Mouse (Mus musculus) olfactory bulb, adult 2 months (tissue): ENCODE measurements around the gene Sh3pxd2a. TPM values are rescaled to one million over a fixed set of nuclear protein-coding genes. Genes with fewer than 3 reads are reported as not detected.
"Not testable (repeated sequence)": the region's sequence is repeated elsewhere in the genome, so short reads cannot be mapped to it uniquely, and the experiment has no call there.

Experiments used
- H3K27ac ChIP-seq: fragments of 200-500 bp; 2 replicates; pipeline ENCODE4 v1.5.1; 2012; ENCODE audit warnings: low read depth, low read length; ENCODE audit not compliant: insufficient read depth
- H3K4me1 ChIP-seq: fragments of 200-500 bp; 2 replicates; pipeline ENCODE4 v1.6.1; 2012; ENCODE audit warnings: low read length; ENCODE audit not compliant: control insufficient read depth, insufficient read depth
- H3K4me3 ChIP-seq: fragments of 200-500 bp; 2 replicates; pipeline ENCODE4 v1.5.1; 2012; ENCODE audit warnings: mild to moderate bottlenecking, low read depth, low read length, moderate library complexity; ENCODE audit not compliant: insufficient read depth
- CTCF ChIP-seq: fragments of 200-500 bp; IDR thresholded peaks from 2 replicates; pipeline ENCODE4 v1.5.1; 2012; ENCODE audit warnings: low read depth, mild to moderate bottlenecking, low read length, moderate library complexity; ENCODE audit not compliant: insufficient read depth
- POLR2A ChIP-seq: fragments of 200-500 bp; IDR thresholded peaks from 2 replicates; pipeline ENCODE4 v1.6.1; 2012; ENCODE audit warnings: mild to moderate bottlenecking, low read depth, low read length, moderate library complexity; ENCODE audit not compliant: insufficient read depth
- WGBS: fragments of 180-500 bp; shearing (Covaris S2); methylation state at CpG from one replicate; pipeline ENCODE4 v1.1.7; 2018; 5-methylcytosine and 5-hydroxymethylcytosine counted together
- polyA plus RNA-seq: library from polyadenylated mRNA; stranded (reverse); fragments of >200 nt; gene quantifications from 2 replicates; pipeline ENCODE4 v1.2.4, GENCODE M21; 2012; ENCODE audit warnings: low replicate concordance; ENCODE audit not compliant: missing spikeins, insufficient read depth, insufficient read length

Gene Sh3pxd2a
- polyA plus RNA-seq, 1 experiment: not detected

DNA sequence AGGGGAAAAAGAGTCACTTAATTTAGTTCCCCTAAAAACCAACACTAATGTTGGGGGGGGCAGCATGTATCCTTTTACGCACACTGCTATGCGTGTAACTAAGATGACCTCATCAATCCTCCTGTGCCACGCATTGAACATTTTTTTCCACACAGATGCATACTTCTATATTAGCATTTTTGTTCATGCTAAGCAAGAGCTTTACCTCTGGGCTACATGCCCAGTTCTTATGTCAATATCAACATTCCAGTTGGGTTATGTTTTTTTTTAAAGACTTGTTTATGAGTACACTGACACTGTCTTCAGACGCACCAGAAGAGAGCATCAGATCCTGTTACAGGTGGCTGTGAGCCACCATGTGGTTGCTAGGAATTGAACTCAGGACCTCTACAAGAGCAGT, 64.5 kb downstream of the Sh3pxd2a start:
- 95% methylated on average over 4 of the region's 4 CpGs for WGBS
- Histone ChIP-seq H3K27ac (no peak overlapping the region), H3K4me3 (no peak overlapping the region), H3K4me1 (no peaks in the 10 kb centered on the region)
- no peak for TF ChIP-seq CTCF
- TF ChIP-seq POLR2A: no peak

- WGBS: 98% methylated on average over 11 of the region's 11 CpGs
- H3K4me3 ChIP-seq: no peak overlapping the region
- TF ChIP-seq POLR2A: no peak
- TF ChIP-seq CTCF: no peak
- H3K27ac ChIP-seq: no peak overlapping the region
- no peaks in the 10 kb centered on the region for H3K4me1 ChIP-seq
Observed at GRCm38 (mm10) chr19:47399029-47399428, 65.2 kb downstream of the Sh3pxd2a start.

- H3K4me3 ChIP-seq: no peak overlapping the region
- no peak overlapping the region for H3K27ac ChIP-seq
- TF ChIP-seq POLR2A: no peak
- TF ChIP-seq CTCF: no peak
- H3K4me1 ChIP-seq: no peaks in the 10 kb centered on the region
- 79% methylated on average over 18 of the region's 18 CpGs for WGBS
Observed at GRCm38 (mm10) chr19:47397882-47398671, 66.1 kb downstream of the Sh3pxd2a start.

- Histone ChIP-seq H3K4me3 (no peak overlapping the region), H3K4me1 (no peaks in the 10 kb centered on the region), H3K27ac (no peak overlapping the region)
- TF ChIP-seq POLR2A (no peak), CTCF (no peak)
- 86% methylated on average over 4 of the region's 4 CpGs for WGBS
Observed at GRCm38 (mm10) chr19:47395338-47395737, 68.9 kb downstream of the Sh3pxd2a start.

DNA sequence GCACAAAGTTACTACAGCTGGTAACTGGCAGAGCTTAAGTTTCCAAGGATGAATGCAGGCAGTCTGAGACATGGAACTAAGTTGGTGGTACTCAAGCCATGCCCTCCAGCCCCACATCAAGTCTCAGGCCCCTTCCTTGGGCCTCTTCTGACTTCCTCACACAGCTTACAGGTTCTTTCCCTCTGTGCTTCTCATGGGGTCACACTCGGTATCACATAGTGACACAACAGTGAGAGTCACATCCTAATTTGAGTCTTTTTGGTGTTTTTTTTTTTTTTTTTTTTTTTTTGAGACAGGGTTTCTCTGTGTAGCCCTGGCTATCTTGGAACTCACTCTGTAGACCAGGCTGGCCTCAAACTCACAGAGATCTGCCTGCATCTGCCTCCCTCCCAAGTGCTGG, 69.4 kb downstream of the Sh3pxd2a start:
- H3K4me3 ChIP-seq, H3K4me1 ChIP-seq, H3K27ac ChIP-seq: not testable (repeated sequence)
- 92% methylated on average over 1 of the region's 1 CpGs for WGBS

DNA sequence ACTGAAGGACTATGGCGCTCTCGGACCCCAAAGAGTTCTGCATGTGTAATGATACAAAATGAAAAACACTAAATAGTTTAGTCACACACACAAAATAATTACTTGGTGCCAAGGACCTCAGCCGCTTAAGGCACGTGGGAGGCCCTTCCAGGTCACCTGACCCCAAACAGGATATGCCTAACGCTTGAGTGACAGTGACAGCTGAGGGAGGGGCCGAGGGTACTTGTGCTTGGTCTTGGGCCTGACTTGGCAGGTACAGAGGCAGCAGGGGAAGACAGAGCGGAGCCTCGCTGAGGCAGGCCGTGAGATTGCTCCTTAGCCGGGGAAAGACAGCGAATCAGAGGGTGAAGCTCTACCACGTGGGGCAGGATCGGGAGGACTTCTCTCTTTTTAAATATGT, 73.3 kb downstream of the Sh3pxd2a start:
- H3K4me1 ChIP-seq: peaks cover 2% of the 10 kb centered on the region; the same call in 1 of the 2 replicates
- no peak for TF ChIP-seq CTCF
- no peak for TF ChIP-seq POLR2A

GRCm38 (mm10) chr19:47387887-47388286, 76.3 kb downstream of the Sh3pxd2a start:
- no peak overlapping the region for H3K4me3 ChIP-seq
- H3K27ac ChIP-seq: no peak overlapping the region
- WGBS: 93% methylated on average over 3 of the region's 3 CpGs
- H3K4me1 ChIP-seq: peaks cover 2% of the 10 kb centered on the region; the same call in 1 of the 2 replicates
- TF ChIP-seq POLR2A (0 out of 2 replicates have a peak, but pooled peaks have one; percentile 3), CTCF (no peak)

More for the DNA sequence above, 73.3 kb downstream of the Sh3pxd2a start:
- Histone ChIP-seq H3K4me3 (no peak overlapping the region), H3K27ac (no peak overlapping the region)
- 90% methylated on average over 13 of the region's 13 CpGs for WGBS

- Histone ChIP-seq H3K4me3 (no peak overlapping the region), H3K4me1 (peaks cover 2% of the 10 kb centered on the region; the same call in 1 of the 2 replicates), H3K27ac (no peak overlapping the region)
- TF ChIP-seq CTCF (no peak), POLR2A (0 out of 2 replicates have a peak, but pooled peaks have one; percentile 23)
- WGBS: 73% methylated on average over 6 of the region's 6 CpGs
Observed at GRCm38 (mm10) chr19:47387395-47387794, 76.8 kb downstream of the Sh3pxd2a start.

DNA sequence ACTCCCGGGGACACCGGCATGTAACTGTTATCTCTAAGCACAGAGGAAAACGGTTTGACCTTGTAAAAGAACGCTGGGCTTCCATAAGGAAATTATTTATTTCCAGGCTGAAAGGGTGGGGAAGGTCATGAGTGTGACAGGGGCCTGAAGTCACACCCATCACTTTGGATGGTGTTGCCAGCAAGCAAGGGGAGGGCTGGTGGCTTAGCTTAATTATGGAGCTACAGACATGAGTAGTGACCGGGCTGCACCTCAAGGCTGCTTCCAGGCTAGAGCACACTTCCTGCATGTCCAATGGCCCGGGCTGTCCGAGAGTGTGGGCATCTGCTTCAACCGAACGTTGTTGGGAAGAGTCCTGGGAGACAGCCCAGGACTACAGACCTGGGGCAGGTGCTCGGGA, 78.2 kb downstream of the Sh3pxd2a start:
- H3K4me3 ChIP-seq: no peak overlapping the region
- no peak for TF ChIP-seq CTCF
- TF ChIP-seq POLR2A: no peak
- no peak overlapping the region for H3K27ac ChIP-seq
- H3K4me1 ChIP-seq: peaks cover 2% of the 10 kb centered on the region; the same call in 1 of the 2 replicates
- WGBS: 95% methylated on average over 10 of the region's 10 CpGs

DNA sequence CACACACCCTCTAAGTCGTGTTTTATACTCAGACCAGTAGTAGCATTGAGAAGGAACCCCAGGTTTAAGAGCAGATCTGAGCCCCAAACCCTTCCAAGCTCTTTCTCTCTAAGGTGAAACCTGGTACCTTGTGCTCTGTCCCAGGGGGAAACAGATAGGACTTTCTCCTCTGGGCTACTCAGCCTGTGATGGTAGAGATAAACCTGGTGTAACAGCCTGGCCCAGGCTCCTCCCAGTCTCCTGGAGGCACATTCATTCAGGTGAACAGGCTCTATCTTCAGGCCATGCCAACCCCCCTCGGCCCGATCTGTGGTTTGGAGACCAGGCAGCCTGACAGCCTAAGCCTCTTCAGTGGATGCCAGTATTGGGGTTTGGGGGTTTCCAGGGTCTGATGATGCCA, 79.6 kb downstream of the Sh3pxd2a start:
- Histone ChIP-seq H3K4me3 (no peak overlapping the region), H3K4me1 (peaks cover 2% of the 10 kb centered on the region; the same call in 1 of the 2 replicates), H3K27ac (no peak overlapping the region)
- 89% methylated on average over 3 of the region's 3 CpGs for WGBS
- TF ChIP-seq POLR2A (no peak), CTCF (no peak)
